Comparison of ENCODE assay signal across 9 mouse cellular contexts in genomic region chr12:5151859-5152258, GRCm38 (mm10).
A peak's percentile ranks its signal among the peaks of the same experiment; 100 is the strongest.
DNase-seq lines count a peak whose midpoint lies in the region; ATAC-seq and TF ChIP-seq lines count a peak whose summit lies in the region.
"Had no signal": no experiment of that assay in that cellular context is flagged by ENCODE, and none has a peak within 500 bp of the region (broad histone marks: within the 10 kb centered on the region; RNA-seq: fewer than 3 reads in every experiment).

No protein-coding gene starts in this region.

- no peak for DNase-seq in liver, embryonic 14.5 days (ENCODE audit: low read depth in 3 of 3, low spot score in 3 of 3)
- no peak for DNase-seq in liver, postnatal 0 days
- DNase-seq in brain, embryonic 14.5 days (ENCODE audit: low read depth): peak; percentile 59
- DNase-seq in forebrain, embryonic 11.5 days (ENCODE audit: low spot score): peak; percentile 70
- no peak for DNase-seq in midbrain, postnatal 0 days (ENCODE audit: low spot score)
- no peak for DNase-seq in spleen, postnatal 10 days (ENCODE audit: low spot score in 2 of 2)
- no peak for DNase-seq in right cerebral cortex, adult 18-20 months
- DNase-seq: cerebellum, adult 18-20 months had no signal

- ATAC-seq in liver, embryonic 14.5 days (ENCODE audit: insufficient read depth): no peak
- no peak for ATAC-seq in liver, postnatal 0 days
- ATAC-seq in forebrain, embryonic 11.5 days (replicated peaks; ENCODE audit: low FRiP score): 0 out of 2 replicates have a peak, but pooled peaks have one; percentile 58
- ATAC-seq in midbrain, postnatal 0 days (ENCODE audit: low FRiP score): no peak
- ATAC-seq: Patski had no signal

- H3K9me3 ChIP-seq in liver, embryonic 14.5 days (ENCODE audit: control insufficient read depth, low read length): no peaks in the 10 kb centered on the region
- no peaks in the 10 kb centered on the region for H3K9me3 ChIP-seq in liver, postnatal 0 days (ENCODE audit: low read length)
- H3K9me3 ChIP-seq in forebrain, embryonic 11.5 days (ENCODE audit: control insufficient read depth, low read length): no peaks in the 10 kb centered on the region
- no peaks in the 10 kb centered on the region for H3K9me3 ChIP-seq in midbrain, postnatal 0 days (ENCODE audit: low read length)

- H3K27ac ChIP-seq in liver, embryonic 14.5 days: no peak overlapping the region
- no peak overlapping the region for H3K27ac ChIP-seq in liver, postnatal 0 days (ENCODE audit: low read depth)
- no peak overlapping the region for H3K27ac ChIP-seq in forebrain, embryonic 11.5 days (ENCODE audit: low read depth, low read length)
- no peak overlapping the region for H3K27ac ChIP-seq in midbrain, postnatal 0 days (ENCODE audit: low read depth, low read length)

- no peak for TF ChIP-seq POLR2A in brain, embryonic 14.5 days (IDR thresholded peaks at IDR 0.05; ENCODE audit: borderline replicate concordance, extremely low read depth, insufficient read depth, insufficient read length, poor library complexity, severe bottlenecking)

- WGBS in liver, embryonic 14.5 days (ENCODE audit: insufficient replicate concordance): 18% methylated on average over 10 of the region's 10 CpGs
- 26% methylated on average over 10 of the region's 10 CpGs for WGBS in liver, postnatal 0 days (ENCODE audit: insufficient replicate concordance)
- WGBS in forebrain, embryonic 11.5 days: 17% methylated on average over 10 of the region's 10 CpGs
- WGBS in midbrain, postnatal 0 days: 17% methylated on average over 10 of the region's 10 CpGs

- H3K9ac ChIP-seq in liver, embryonic 14.5 days (replicated peaks): no peak overlapping the region
- no peak overlapping the region for H3K9ac ChIP-seq in liver, postnatal 0 days (replicated peaks)
- H3K9ac ChIP-seq in forebrain, embryonic 11.5 days (ENCODE audit: low read length): no peak overlapping the region
- H3K9ac ChIP-seq in midbrain, postnatal 0 days (replicated peaks; ENCODE audit: low read length, poor library complexity, severe bottlenecking): no peak overlapping the region

- H3K36me3 ChIP-seq in liver, embryonic 14.5 days (replicated peaks; ENCODE audit: control insufficient read depth, insufficient read depth, low read depth): no peaks in the 10 kb centered on the region
- H3K36me3 ChIP-seq in liver, postnatal 0 days (replicated peaks; ENCODE audit: insufficient read depth, low read length): no peaks in the 10 kb centered on the region
- H3K36me3 ChIP-seq in forebrain, embryonic 11.5 days (ENCODE audit: control insufficient read depth, insufficient read depth, low read length): no peaks in the 10 kb centered on the region
- no peaks in the 10 kb centered on the region for H3K36me3 ChIP-seq in midbrain, postnatal 0 days (ENCODE audit: insufficient read depth, low read length)

- peak; percentile 12; the same call in 1 of the 2 replicates for TF ChIP-seq CTCF in liver, embryonic 14.5 days (IDR thresholded peaks at IDR 0.05; ENCODE audit: low read depth)
- TF ChIP-seq CTCF in liver, postnatal 0 days (IDR thresholded peaks at IDR 0.05; ENCODE audit: low read depth): no peak
- TF ChIP-seq CTCF in brain, embryonic 14.5 days (IDR thresholded peaks at IDR 0.05; ENCODE audit: borderline replicate concordance, extremely low read depth, insufficient read depth, insufficient read length): peak; percentile 39
- TF ChIP-seq CTCF in midbrain, postnatal 0 days (IDR thresholded peaks at IDR 0.05): peak; percentile 43

- H3K4me2 ChIP-seq in liver, embryonic 14.5 days (ENCODE audit: low read depth): no peak overlapping the region
- H3K4me2 ChIP-seq in liver, postnatal 0 days (ENCODE audit: low read depth, low read length): no peak overlapping the region
- H3K4me2 ChIP-seq in forebrain, embryonic 11.5 days (ENCODE audit: low read depth, low read length, severe bottlenecking): no peak overlapping the region
- H3K4me2 ChIP-seq in midbrain, postnatal 0 days (ENCODE audit: low read depth, low read length, poor library complexity, severe bottlenecking): no peak overlapping the region

- TF ChIP-seq EP300 in liver, embryonic 14.5 days (IDR thresholded peaks at IDR 0.05; ENCODE audit: low read depth): no peak
- no peak for TF ChIP-seq EP300 in liver, postnatal 0 days (IDR thresholded peaks at IDR 0.05; ENCODE audit: low read depth)

- no peaks in the 10 kb centered on the region for H3K4me1 ChIP-seq in liver, embryonic 14.5 days (replicated peaks; ENCODE audit: control insufficient read depth in 2 of 2, insufficient read depth in 2 of 2, low read length in 1 of 2)
- no peaks in the 10 kb centered on the region for H3K4me1 ChIP-seq in liver, postnatal 0 days (ENCODE audit: insufficient read depth)
- H3K4me1 ChIP-seq in forebrain, embryonic 11.5 days (replicated peaks; ENCODE audit: control insufficient read depth, insufficient read depth, low read length): peaks cover 3% of the 10 kb centered on the region; the same call in 1 of the 2 replicates
- H3K4me1 ChIP-seq in midbrain, postnatal 0 days (ENCODE audit: insufficient read depth, low read length): no peaks in the 10 kb centered on the region

- no peaks in the 10 kb centered on the region for H3K27me3 ChIP-seq in liver, embryonic 14.5 days (ENCODE audit: control insufficient read depth, insufficient read depth, low read length)
- no peaks in the 10 kb centered on the region for H3K27me3 ChIP-seq in liver, postnatal 0 days (ENCODE audit: insufficient read depth, low read length)
- no peaks in the 10 kb centered on the region for H3K27me3 ChIP-seq in forebrain, embryonic 11.5 days (ENCODE audit: control insufficient read depth, insufficient read depth, low read length)
- H3K27me3 ChIP-seq in midbrain, postnatal 0 days (ENCODE audit: insufficient read depth, low read length): no peaks in the 10 kb centered on the region
- H3K27me3 ChIP-seq: Patski had no signal

- no peak overlapping the region for H3K4me3 ChIP-seq in liver, embryonic 14.5 days (ENCODE audit: insufficient read depth in 1 of 2, low read depth in 2 of 2, low read length in 2 of 2)
- H3K4me3 ChIP-seq in liver, postnatal 0 days (ENCODE audit: low read depth, low read length): no peak overlapping the region
- no peak overlapping the region for H3K4me3 ChIP-seq in forebrain, embryonic 11.5 days (ENCODE audit: low read depth, low read length)
- H3K4me3 ChIP-seq in midbrain, postnatal 0 days (ENCODE audit: low read depth, low read length): no peak overlapping the region

Comparison
In these comparisons a context has a peak if more than half of its experiments do, and no peak if none do; other contexts are left out.
1. DNase-seq: peak in brain, embryonic 14.5 days (single experiment) and forebrain, embryonic 11.5 days (single experiment); none in liver, embryonic 14.5 days (0 of 3), liver, postnatal 0 days (single experiment), midbrain, postnatal 0 days (single experiment), spleen, postnatal 10 days (0 of 2) and right cerebral cortex, adult 18-20 months (single experiment).